Mouse (Mus musculus) fat pad, adult 2 months (tissue): ENCODE results near the gene Foxi3.

Experiments used
- DNase-seq: peaks from one replicate; pipeline ENCODE4 v3.0.0-alpha.2; 2011; ENCODE audit warnings: low read depth, low spot score; ENCODE audit errors: extremely low read depth

The Foxi3 gene

DNA sequence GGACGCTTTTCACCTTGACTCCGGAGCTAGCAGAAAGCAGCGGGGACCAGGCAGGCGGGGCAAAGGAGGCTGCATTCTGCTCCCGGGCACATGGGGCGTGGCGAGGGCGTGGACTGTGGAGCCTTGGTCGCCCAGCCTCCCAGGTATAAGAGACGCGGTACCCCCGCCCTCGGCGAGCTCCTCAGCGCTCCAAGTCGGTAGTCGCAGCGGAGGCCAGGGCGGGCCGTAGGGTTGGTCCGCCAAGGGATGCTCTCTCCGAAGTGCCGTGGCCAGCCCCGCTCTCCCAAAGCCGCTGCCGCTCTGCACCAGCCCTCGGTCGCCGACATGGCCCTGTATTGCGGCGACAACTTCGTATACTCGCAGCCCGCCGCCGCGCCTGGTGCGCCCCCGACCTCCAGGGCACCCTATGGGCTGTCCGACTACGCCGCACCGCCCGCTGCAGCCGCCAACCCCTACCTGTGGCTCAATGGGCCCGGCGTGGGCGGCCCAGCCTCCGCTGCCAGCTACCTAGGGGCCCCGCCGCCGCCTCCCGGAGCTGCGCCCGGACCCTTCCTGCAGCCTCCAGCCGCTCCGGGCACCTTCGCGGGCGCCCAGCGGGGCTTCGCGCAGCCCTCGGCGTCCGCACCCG, at the start of gene Foxi3:
Gene Foxi3 (plus strand): TSS at position 247 of the 628 bp plus-strand sequence.
- DNase-seq, result no peak

- no peak for DNase-seq
Observed at GRCm38 (mm10) chr6:70909572-70909971, 46.8 kb upstream of the Foxi3 start.

GRCm38 (mm10) chr6:70910285-70910684, 46.0 kb upstream of the Foxi3 start:
- DNase-seq, result no peak

DNA sequence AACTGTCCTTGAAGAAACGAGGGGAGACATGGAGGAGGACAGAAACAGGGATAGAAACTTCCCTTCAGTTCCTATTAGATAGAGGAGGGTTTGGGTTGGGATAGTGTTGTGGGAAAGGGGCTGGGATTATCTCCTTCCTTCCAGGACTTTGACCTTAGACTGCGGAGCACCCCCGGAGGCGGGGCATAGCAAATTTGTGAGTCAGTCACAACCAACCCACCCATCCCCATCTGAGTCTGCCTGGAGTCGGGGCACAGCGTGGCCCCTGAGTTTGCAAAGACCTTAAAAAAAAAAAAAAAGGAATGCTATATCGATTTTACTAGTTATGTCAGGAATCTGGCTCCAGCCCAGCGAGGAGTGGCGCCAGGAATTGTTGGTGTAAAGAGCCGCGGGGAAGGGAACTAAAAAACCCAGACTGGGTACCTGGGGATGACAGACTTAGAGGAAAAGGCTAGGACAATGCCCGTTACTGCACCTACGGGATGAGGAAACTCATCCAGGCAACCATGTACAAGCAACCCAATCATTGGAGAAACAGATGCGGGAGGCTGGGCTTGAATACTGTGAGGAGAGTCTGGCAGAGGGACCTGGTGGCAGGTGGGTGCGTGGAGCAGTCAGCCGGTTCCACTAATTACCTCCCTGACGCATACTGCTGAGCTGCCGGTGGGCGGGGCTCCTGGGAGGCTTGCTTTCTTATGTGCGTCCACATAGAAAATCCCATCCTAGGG, 44.5 kb upstream of the Foxi3 start:
- no peak for DNase-seq

DNA sequence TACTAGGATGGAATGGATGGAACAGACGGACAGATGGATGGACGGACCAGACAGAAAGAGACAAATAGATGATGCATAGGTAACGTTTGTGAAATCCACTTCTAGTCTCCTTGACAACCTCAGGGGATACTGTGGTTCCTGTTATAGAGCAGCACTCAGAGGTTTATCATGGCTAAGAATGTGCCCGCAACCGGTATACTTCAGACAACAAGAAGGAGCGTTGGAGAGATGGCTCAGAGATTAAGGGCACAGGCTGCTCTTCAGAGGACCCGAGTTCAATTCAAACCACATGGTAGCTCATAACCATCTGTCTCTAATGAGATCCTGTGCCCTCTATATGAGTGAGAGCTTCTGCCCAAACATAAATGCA, 44.0 kb upstream of the Foxi3 start:
- DNase-seq, result no peak

DNA sequence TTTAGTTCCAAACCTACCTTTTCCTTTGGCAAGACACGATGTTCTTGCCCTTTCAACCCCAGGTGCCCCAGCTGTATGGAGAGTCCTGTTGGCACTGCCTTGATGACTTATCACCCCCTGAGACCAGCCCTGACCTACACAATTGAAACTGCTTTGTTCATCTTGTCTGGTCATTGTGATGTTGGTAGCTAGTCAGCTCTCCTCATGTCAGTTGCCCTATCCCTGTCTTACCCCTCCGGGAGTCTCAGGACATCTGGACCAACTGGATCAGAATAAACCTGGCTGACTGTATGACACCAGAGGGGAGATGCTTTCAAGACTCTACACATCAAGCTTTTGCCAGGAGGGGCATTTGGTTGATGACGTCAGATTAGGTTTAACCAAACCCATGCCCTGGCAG, 37.5 kb upstream of the Foxi3 start, which contains the start of gene Tex37:
Gene Tex37 (minus strand): TSS at position 101 of the 400 bp plus-strand sequence.
- DNase-seq, result no peak

GRCm38 (mm10) chr6:70921274-70922074, 34.9 kb upstream of the Foxi3 start:
- no peak for DNase-seq

GRCm38 (mm10) chr6:70931801-70932200, 24.5 kb upstream of the Foxi3 start:
- DNase-seq, result no peak

DNA sequence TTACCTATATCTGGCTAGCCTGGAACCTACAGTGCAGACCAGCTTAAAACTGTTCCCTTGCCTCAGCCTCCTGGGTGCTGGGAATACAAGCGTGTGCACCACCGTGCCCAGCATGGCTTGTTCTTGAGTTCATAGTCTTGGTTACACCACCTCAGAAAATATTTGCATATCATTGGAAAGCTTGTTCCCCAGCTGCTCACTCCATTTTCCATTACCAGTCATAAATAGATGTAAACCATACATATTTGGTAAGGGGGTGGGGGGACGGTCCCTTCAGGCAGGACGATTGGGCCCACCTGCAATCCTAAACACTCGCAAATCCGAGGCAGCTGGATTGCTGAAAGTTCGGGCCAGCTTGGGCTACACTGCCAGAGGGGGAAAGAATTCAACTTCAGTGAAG, 3.1 kb upstream of the Foxi3 start:
- DNase-seq, result no peak

DNA sequence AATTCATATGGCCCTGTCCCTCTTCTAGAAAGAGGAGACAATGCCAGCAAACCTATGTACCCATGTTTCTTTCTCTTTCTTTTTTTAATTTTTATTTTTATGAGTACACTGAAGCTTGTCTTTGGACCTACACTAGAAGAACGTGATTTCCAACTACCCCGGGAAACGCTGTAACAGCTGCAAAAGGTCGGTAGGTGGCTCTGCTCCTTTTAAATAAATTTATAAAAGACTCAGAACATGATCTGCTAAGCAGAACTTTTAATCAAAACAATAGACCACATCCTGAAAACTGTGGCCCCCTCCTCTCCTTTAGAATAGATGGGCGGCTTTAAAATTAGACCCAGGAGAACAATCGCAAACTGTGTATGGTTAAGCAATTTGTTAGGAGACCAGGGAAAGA, 2.3 kb upstream of the Foxi3 start:
- DNase-seq, result no peak

- no peak for DNase-seq
Observed at GRCm38 (mm10) chr6:70955291-70955800, 985 bp upstream of the Foxi3 start.

DNA sequence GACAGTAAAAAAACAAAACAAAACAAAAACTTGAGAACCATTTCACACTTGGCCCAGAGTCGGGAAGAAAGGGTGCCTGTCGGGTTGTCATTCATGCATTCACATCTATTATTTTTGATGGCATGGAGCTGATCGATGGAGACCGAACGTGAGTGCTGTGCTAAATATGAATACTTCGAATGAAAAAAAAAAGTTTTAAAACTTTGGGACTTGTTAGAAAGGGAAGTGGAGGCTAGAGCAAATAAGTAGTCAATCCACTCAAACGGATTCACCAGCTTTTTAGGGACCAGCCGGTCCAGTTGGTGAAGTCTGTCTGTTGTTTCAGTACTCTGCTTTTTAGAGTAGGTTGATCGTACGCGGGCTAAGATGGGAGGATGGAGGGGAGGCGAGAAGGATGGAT, 490 bp upstream of the Foxi3 start:
- no peak for DNase-seq

DNA sequence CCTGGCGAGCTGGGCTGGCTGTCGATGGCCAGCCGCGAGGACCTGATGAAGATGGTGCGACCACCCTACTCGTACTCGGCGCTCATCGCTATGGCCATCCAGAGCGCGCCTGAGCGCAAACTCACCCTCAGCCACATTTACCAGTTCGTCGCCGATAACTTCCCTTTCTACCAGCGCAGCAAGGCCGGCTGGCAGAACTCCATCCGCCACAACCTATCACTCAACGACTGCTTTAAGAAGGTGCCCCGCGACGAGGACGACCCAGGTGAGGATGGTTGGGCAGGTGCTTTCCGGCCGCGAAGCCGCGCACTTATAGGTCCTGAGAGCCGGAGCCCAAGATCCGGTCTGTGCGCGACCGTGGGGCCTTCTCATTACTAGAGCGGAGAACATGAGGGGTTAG, 605 bp downstream of the Foxi3 start:
- DNase-seq, result no peak

DNA sequence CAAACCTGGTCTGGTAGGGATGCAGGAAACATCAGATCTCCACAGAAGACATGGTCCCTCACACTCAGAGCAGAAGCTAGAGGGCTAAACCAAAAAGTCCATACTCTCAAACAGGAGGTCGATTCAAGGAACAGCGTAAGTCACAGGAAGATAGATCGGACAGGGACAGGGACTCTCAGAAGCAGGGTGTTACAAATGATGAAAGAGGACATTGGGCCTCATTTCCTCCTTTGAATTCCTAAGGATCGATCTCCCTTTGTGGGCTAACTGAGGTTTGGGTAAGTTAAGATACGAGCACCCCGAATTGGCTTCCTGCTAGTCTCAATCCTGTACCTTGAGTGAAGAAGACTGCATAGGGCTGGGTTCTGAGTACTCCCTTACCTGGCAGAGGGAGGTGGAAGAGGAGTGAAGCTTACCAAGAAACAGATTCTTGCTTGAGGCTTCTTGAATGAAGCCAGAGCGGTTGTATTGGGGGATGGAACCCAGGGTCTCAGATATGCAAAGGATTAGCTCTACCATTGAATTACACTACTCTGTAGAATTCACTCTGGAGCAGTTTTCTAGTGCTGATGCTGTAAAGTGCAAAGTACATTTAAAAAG, 1.1 kb downstream of the Foxi3 start:
- DNase-seq, result no peak

- no peak for DNase-seq
Observed at GRCm38 (mm10) chr6:70964116-70964830, 7.9 kb downstream of the Foxi3 start.

GRCm38 (mm10) chr6:70965694-70966093, 9.4 kb downstream of the Foxi3 start:
- no peak for DNase-seq

DNA sequence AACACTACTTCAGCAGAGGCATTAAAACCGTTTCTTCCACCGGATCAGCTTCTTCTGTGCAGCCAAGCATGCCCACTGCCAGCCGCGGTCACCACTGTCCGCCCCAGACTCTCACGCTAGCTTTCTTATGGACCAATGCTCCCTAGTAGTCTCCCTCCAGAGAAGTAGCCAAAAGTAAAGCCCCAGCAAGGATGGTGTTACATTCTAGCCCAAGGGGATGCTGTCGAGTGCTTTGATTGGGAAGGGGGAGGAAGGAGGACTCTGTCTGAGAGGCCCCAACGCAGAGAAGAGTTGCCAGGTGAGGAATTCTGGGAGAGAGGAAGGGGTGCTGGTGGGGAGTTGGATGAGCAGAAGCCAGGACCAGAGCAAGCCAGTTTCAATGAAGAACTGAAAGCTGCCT, 11.1 kb downstream of the Foxi3 start:
- no peak for DNase-seq

DNA sequence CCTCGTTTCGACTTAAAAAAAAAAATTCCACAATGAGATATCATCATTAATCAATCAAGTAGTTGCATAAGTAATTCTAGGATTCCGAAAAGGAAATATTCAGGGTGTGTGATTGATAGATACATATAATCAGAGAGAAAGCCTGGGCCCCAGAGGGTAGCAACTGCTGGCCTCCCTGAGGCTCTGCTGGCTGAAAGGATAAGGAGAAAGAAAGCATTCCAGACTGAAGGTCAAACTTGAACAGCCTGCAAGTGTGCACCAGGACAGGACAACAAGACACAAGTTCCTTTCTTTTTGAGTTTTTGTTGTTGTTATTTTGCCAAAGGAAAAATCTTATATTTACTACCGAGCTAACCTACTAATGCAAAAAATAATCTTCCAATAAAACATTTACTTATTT, 12.0 kb downstream of the Foxi3 start:
- no peak for DNase-seq

DNA sequence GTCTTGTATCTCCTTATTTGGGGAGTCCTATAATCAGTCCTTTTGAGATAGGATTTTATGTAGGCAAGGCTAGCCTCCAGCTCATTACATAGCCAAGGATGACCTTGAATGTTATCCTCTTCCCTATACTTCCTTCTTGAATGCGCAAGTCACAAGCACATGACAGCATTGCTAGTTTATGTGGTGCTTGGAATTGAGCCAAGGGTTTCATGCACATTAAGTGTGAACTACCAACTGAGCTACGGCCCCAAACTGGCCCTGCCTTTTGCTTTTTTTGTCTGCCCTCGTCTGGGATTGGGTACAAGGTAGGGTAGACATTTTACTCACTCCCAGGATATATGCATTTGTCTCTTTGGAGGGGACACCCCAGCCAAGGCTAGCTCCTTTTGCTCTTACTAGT, 16.7 kb downstream of the Foxi3 start:
- DNase-seq, result no peak

- DNase-seq, result no peak
Observed at GRCm38 (mm10) chr6:70981036-70981435, 24.7 kb downstream of the Foxi3 start.

DNA sequence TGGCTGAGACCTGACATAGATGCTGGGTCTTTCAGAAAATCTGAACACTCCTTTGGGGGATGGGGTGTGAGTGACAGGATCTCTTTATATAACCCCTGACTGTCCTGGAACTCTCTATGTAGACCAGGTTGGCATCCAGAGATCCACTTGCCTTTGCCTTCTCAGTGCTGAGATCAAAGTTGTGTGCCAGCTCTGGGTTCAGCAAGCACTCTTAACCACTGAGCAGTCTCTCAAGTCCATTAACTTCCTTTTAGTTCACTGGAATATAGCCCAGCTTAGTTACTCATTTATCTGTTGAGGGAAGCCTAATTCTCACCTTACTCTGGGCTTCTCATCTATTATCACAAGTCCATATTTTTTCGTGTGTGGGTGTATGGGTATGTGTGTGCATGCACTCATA, 26.1 kb downstream of the Foxi3 start:
- DNase-seq, result no peak
